Mouse (Mus musculus) E14TG2a.4 (cell line): ENCODE results near the gene Acsm2.

ENCODE experiments used
- CTCF ChIP-seq: conservative IDR thresholded peaks from 2 replicates; pipeline ENCODE4 v1.5.1; 2014; ENCODE audit warnings: low read length
- NANOG ChIP-seq: IDR thresholded peaks from 2 replicates; pipeline ENCODE4 v1.6.1; 2014; ENCODE audit warnings: borderline replicate concordance, low read length, mixed read lengths
- POU5F1 ChIP-seq: IDR thresholded peaks from 2 replicates; pipeline ENCODE4 v1.6.1; 2014; ENCODE audit warnings: low read length, borderline replicate concordance

DNA sequence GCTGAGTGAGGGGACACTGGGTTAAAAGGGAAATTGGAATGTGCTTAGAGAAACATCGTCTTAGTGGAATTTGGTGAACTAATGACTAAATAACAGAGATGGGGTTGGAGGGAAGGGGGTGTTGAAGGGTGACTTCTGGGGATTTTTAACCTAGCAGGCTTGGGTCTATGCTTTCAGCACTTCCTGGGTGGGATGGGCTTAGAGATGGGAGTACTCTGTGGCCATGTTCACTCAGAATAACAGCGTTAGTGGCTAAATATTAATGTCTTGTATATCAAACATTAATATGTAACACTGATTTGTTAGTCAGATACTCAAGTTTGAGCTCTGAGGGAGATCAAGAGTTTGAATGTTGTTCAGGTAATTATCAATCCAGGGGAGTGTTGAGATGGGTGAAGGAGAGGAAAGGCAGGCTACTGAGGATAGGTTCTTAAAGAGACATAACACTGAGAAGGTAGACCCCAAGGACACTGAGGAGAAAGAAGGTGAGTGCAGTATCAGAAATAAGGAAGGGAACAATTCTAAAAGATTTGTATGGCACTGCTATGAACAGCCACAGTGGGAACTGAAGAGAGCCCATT is 50.9 kb downstream of the Acsm2 start:
- no peak for TF ChIP-seq CTCF
- no peak for TF ChIP-seq POU5F1
- TF ChIP-seq NANOG = no peak
